Mouse (Mus musculus): ENCODE results near the gene Axl. TPM values are rescaled to one million over a fixed set of nuclear protein-coding genes. Genes with fewer than 3 reads are reported as not detected.
"Not testable (repeated sequence)": the region's sequence is repeated elsewhere in the genome, so short reads cannot be mapped to it uniquely, and the experiment has no call there.

The Axl gene
- polyA plus RNA-seq, 1 experiment from 2014 or later = 112 TPM

DNA sequence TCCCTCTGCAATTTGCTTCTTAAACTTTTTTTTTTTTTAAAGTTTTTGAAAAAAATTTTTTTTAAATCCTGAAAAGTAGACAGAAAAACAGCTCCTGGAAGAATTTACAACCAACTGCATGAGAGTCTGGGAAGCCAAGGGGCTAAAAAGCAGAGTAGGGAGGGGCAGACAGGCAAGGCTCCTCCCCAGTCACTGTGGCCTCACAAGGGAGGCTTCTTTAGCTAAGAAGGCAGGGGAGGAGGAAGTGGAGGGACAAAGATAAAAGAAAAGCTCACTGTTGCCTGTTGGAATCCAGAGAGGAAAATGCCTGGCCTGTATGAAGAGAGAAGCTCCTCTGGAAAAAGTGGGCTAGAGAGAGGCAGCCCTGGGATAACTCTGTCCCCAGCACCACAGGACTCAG, 66.7 kb downstream of the Axl start:
- ATAC-seq (ENCODE audit: insufficient number of reproducible peaks, low FRiP score, low TSS enrichment, low read depth); H3K27ac ChIP-seq (replicated peaks): not testable (repeated sequence)
- H3K36me3 ChIP-seq = peaks cover 65% of the 10 kb centered on the region

DNA sequence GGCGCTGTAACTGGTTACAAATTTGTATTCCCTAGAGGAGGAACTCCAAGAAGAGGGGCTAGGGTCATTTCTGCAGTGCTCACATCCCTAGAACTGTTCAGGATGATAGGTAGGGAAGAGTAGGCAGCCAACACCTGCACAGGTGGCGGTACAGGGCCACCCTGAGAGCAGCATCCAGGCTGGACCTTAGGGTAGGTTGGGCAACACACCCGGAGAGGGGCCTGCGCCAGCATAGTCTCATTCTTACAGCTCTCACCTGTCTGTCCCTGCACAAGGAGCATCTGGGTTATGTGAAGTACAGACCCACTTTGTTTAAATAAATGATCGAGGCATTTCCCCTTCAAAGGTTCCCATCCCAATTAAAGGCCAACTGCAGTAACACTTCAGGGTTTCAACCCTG, 67.7 kb downstream of the Axl start:
- Histone ChIP-seq H3K4me3 (replicated peaks) (no peak overlapping the region), H3K27me3 (no peaks in the 10 kb centered on the region), H3K9ac (no peak overlapping the region), H3K27ac (replicated peaks) (no peak overlapping the region), H3K36me3 (peaks cover 63% of the 10 kb centered on the region), H3K4me1 (peaks cover 22% of the 10 kb centered on the region), H3K4me2 (replicated peaks) (no peak overlapping the region), H3K9me3 (replicated peaks) (no peaks in the 10 kb centered on the region)
- whole genome bisulfite sequencing = 84% methylated on average over 5 of the region's 5 CpGs
- no peak for ATAC-seq (ENCODE audit: insufficient number of reproducible peaks, low FRiP score, low TSS enrichment, low read depth)

More for the DNA sequence above, 66.7 kb downstream of the Axl start:
- not testable (repeated sequence) for H3K9me3 ChIP-seq (replicated peaks); H3K4me2 ChIP-seq (replicated peaks); H3K9ac ChIP-seq; H3K4me3 ChIP-seq (replicated peaks); H3K27me3 ChIP-seq
- peaks cover 22% of the 10 kb centered on the region for H3K4me1 ChIP-seq

DNA sequence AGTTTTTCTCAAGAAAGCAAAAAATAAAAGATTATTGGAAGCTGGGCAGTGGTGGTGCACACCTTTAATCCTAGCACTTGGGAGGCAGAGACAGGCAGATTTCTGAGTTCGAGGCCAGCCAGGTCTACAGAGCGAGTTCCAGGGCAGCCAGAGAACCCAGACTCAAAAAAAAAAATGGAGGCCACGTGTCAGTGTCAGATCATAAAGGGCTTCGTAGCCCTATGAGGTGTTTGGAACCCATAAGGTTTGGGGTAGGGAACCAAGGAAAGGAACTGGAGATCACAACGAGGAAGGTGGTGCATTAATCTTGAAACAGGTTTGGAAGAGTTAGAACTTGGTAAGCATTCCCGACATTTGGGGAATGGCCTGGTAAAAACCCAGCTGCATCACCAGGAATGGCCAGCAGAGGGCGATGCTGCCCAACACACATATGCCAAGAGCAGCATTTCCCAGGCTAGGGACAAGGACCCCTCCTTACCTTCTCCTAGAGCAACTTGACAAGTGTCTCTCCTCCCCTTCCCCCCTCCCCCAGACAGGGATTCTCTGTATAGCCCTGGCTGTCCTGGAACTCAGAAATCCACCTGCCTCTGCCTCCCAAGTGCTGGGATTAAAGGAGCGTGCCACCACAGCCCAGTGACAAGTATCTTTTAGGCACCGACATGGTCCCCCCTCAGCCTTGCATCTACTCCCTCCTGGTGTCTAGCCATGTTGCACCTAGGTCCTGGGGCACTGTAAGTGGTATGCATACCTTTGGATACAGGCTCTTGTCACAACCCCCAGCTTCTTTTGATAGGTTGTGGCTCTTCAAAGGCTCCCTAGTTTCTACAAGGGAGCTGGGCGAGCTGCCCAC, 68.5 kb downstream of the Axl start:
- Histone ChIP-seq H3K4me2 (replicated peaks) (peak overlapping the region; percentile 80), H3K4me3 (replicated peaks) (no peak overlapping the region), H3K27ac (replicated peaks) (peak overlapping the region; percentile 90), H3K9ac (no peak overlapping the region), H3K4me1 (peaks cover 22% of the 10 kb centered on the region), H3K36me3 (peaks cover 63% of the 10 kb centered on the region), H3K27me3 (no peaks in the 10 kb centered on the region), H3K9me3 (replicated peaks) (no peaks in the 10 kb centered on the region)
- ATAC-seq (ENCODE audit: insufficient number of reproducible peaks, low FRiP score, low TSS enrichment, low read depth) = 0 out of 2 replicates have a peak, but pooled peaks have one; percentile 49
- 60% methylated on average over 10 of the region's 10 CpGs for WGBS

DNA sequence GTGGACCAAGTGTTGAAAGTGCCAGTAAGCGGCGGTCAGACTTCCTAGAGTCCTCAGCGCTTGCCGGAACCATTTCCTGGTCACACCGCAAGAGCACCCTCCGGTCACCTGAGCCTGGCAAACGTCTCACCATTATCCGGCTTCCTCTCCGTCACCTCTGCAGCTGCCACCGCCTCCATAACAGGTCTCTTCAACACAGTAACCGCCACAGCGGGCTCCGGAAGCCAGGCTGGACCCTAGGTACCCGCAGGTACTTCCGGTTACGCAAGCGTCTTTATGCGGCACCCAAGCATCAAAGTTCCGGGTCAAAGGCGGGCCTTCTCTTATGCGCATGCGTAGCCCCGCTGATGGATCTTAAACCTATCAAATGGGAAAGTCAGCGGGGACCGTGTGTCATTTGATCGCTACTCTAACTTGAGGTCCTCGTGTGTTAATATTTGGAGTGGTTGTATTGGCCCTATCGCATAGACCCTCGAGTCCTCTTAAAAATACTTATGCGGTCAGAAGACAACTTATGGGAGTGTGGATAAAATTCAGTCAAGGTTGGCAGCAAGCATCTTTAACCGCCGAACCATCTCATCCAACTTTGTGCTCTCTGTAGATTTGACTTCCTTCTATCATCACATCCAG, 69.6 kb downstream of the Axl start, which contains the start of gene Ccdc97:
Gene Ccdc97 (minus strand): TSS at position 301 of the 630 bp plus-strand sequence.
- no peaks in the 10 kb centered on the region for H3K9me3 ChIP-seq (replicated peaks)
- H3K27ac ChIP-seq (replicated peaks) = peak within 1 kb of the TSS; percentile 90
- H3K4me1 ChIP-seq = peaks cover 22% of the 10 kb centered on the region
- peak within 1 kb of the TSS; percentile 58 for H3K9ac ChIP-seq
- ATAC-seq (ENCODE audit: insufficient number of reproducible peaks, low FRiP score, low TSS enrichment, low read depth) = peak; percentile 83
- H3K36me3 ChIP-seq = peaks cover 63% of the 10 kb centered on the region
- H3K27me3 ChIP-seq = no peaks in the 10 kb centered on the region
- peak within 1 kb of the TSS; percentile 80 for H3K4me2 ChIP-seq (replicated peaks)
- peak within 1 kb of the TSS; percentile 73 for H3K4me3 ChIP-seq (replicated peaks)
- WGBS = 4% methylated on average over 32 of the region's 32 CpGs

DNA sequence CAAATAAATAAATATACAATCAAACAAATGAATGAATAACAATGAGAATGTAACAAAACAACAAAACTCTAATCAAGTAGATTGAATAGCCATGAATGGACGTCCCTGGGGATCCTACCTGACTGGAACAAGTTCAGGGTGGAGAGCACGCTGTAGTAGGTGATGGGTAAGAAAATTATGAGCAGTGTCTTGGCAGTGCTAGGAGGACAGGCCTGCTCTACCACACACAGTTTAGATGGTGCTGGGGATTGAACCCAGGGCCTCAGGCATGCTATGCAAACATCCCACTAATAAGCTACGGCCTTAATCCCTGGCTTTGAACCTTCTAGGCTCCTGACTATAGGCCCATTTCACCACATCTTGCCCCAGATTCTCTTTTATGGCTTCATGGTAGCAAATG, 71.0 kb downstream of the Axl start:
- WGBS = 88% methylated on average over 3 of the region's 3 CpGs
- no peak overlapping the region for H3K9ac ChIP-seq
- H3K9me3 ChIP-seq (replicated peaks) = no peaks in the 10 kb centered on the region
- H3K4me3 ChIP-seq (replicated peaks) = peak overlapping the region; percentile 73
- peaks cover 22% of the 10 kb centered on the region for H3K4me1 ChIP-seq
- peaks cover 63% of the 10 kb centered on the region for H3K36me3 ChIP-seq
- no peak overlapping the region for H3K27ac ChIP-seq (replicated peaks)
- no peaks in the 10 kb centered on the region for H3K27me3 ChIP-seq
- H3K4me2 ChIP-seq (replicated peaks) = peak overlapping the region; percentile 80
- no peak for ATAC-seq (ENCODE audit: insufficient number of reproducible peaks, low FRiP score, low TSS enrichment, low read depth)

DNA sequence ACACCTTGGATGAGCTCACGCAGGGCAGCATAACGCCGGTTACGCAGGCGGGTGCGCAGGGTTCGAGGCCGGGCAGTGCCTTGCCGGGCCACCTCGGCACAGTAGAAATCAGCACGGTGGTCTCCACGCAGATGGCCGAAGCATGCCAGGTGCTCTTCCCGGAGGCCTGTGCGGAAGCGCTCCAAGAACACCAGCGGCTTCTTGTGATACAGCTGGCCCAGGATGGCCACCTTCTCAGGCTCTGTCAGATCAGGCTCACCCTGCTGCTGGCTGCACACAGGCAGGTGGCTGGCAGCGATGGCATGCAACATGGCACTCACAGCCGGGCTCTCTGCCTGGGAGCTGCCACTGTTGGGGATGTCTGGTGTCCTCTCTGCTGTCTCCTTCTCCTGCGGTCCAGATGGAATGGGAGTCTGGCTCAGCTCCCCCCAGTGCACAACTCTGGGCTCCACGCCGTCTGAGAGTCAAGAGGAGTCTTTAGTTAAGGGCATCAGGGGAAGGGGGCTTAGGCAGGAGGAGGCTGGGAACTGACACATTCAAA, 72.7 kb downstream of the Axl start:
- WGBS = 96% methylated on average over 22 of the region's 22 CpGs
- H3K36me3 ChIP-seq = peaks cover 55% of the 10 kb centered on the region

DNA sequence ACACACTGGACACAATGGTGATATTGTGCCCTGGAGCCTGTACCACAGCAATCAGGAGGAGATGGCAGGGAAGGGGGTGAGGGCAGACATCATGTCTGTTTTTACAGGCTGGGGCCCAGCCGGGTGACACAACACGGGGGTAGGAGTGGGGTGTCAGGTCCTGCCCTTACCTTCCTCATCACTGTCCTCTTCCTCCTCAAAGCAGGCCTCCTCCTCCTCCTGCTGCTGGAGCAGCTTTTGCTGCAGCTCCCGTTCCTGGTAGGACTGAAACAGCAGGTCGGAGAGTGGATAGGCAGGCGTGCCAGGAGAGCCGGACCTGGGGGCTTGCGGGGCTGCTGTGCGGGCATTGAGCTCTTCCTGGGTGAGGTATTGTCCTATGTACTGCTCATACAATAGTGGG, 73.9 kb downstream of the Axl start:
- H3K4me1 ChIP-seq = peaks cover 47% of the 10 kb centered on the region
- no peak overlapping the region for H3K4me3 ChIP-seq (replicated peaks)
- no peak overlapping the region for H3K9ac ChIP-seq
- H3K9me3 ChIP-seq (replicated peaks) = no peaks in the 10 kb centered on the region
- WGBS = 93% methylated on average over 8 of the region's 8 CpGs
- H3K4me2 ChIP-seq (replicated peaks) = no peak overlapping the region
- no peak overlapping the region for H3K27ac ChIP-seq (replicated peaks)
- no peaks in the 10 kb centered on the region for H3K27me3 ChIP-seq
- peaks cover 47% of the 10 kb centered on the region for H3K36me3 ChIP-seq
- no peak for ATAC-seq (ENCODE audit: insufficient number of reproducible peaks, low FRiP score, low TSS enrichment, low read depth)

More for the DNA sequence above, 72.7 kb downstream of the Axl start:
- Histone ChIP-seq H3K9ac (no peak overlapping the region), H3K9me3 (replicated peaks) (no peaks in the 10 kb centered on the region), H3K4me1 (peaks cover 39% of the 10 kb centered on the region), H3K4me3 (replicated peaks) (no peak overlapping the region), H3K27ac (replicated peaks) (no peak overlapping the region), H3K4me2 (replicated peaks) (no peak overlapping the region), H3K27me3 (no peaks in the 10 kb centered on the region)
- no peak for ATAC-seq (ENCODE audit: insufficient number of reproducible peaks, low FRiP score, low TSS enrichment, low read depth)

DNA sequence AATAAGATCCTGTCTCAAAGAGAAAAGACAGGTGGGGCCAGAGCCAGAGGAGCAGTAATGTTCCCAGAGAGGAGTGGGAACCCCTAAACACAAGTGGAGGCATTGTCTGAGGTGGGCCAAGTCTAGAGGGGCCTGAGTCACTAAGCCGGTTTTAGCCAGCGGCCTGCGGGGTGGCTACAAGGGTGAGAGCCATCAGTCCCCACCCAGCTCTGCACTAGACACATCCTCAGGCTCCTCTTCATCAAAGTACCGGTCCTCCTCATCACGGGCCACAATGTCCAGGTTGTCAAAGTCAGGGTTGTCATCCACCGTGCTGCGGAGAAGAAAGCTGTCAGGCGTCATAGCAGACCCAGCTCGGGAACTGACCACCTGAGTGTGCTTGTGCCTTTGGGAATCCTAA, 75.7 kb downstream of the Axl start:
- 84% methylated on average over 9 of the region's 9 CpGs for WGBS
- ATAC-seq (ENCODE audit: insufficient number of reproducible peaks, low FRiP score, low TSS enrichment, low read depth) = no peak
- H3K9ac ChIP-seq = no peak overlapping the region
- peaks cover 47% of the 10 kb centered on the region for H3K36me3 ChIP-seq
- peaks cover 44% of the 10 kb centered on the region for H3K4me1 ChIP-seq
- 0 out of 2 replicates have a peak overlapping the region, but pooled peaks have one; percentile 69 for H3K27ac ChIP-seq (replicated peaks)
- no peak overlapping the region for H3K4me2 ChIP-seq (replicated peaks)
- no peaks in the 10 kb centered on the region for H3K9me3 ChIP-seq (replicated peaks)
- no peaks in the 10 kb centered on the region for H3K27me3 ChIP-seq
- no peak overlapping the region for H3K4me3 ChIP-seq (replicated peaks)

DNA sequence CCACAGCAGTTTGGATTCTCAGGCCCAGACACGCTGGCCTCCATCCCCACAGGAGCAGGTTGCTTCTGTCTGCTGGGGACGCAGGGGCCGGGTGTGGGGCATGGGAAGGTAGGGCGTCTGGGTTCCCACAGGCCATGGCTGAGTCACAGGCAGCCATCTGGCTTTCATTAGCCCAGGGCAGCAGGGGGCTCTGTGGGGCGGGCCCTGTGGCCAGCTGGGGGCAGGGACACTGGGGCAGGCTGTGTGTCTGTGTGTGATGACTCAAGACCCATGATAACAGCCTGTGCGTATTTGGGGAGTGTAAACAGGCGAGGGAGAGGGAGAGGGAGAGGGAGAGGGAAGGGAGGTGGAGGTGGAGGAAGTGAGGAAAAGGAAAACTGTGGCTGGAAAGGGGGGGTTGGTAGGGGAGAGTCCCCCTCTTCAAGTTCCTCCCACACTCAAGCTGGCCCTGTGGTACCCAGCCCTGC, 76.7 kb downstream of the Axl start:
- Histone ChIP-seq H3K36me3 (peaks cover 47% of the 10 kb centered on the region), H3K9me3 (replicated peaks) (no peaks in the 10 kb centered on the region), H3K9ac (no peak overlapping the region), H3K4me3 (replicated peaks) (no peak overlapping the region), H3K27me3 (no peaks in the 10 kb centered on the region), H3K27ac (replicated peaks) (peak overlapping the region; percentile 69), H3K4me2 (replicated peaks) (no peak overlapping the region), H3K4me1 (peaks cover 44% of the 10 kb centered on the region)
- 14% methylated on average over 7 of the region's 7 CpGs for WGBS
- peak; percentile 65 for ATAC-seq (ENCODE audit: insufficient number of reproducible peaks, low FRiP score, low TSS enrichment, low read depth)

DNA sequence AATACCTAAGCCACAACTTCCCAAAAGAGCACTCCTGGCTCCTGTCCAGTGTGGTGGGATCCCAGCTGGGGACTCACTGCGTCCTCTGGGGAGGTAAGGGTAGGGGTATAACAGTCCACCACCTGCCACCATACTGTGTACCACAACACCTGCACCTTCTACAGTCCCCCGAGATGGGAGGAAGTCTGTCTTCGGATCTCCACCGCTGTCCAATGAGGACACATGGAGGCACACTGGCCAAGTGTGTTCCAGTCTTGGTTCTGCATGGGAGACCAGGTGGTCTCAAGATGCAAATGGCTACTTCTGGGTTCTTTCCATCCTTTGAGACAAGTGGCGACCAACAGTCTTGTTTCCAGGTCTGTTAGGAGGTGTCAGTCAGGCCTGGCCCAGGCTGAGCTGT, 77.3 kb downstream of the Axl start:
- Histone ChIP-seq H3K4me2 (replicated peaks) (no peak overlapping the region; the same call in 1 of the 2 replicates), H3K9ac (no peak overlapping the region), H3K27me3 (no peaks in the 10 kb centered on the region), H3K4me1 (peaks cover 44% of the 10 kb centered on the region), H3K36me3 (peaks cover 42% of the 10 kb centered on the region), H3K9me3 (replicated peaks) (no peaks in the 10 kb centered on the region), H3K4me3 (replicated peaks) (no peak overlapping the region), H3K27ac (replicated peaks) (peak overlapping the region; percentile 63)
- 55% methylated on average over 5 of the region's 5 CpGs for WGBS
- no peak for ATAC-seq (ENCODE audit: insufficient number of reproducible peaks, low FRiP score, low TSS enrichment, low read depth)

DNA sequence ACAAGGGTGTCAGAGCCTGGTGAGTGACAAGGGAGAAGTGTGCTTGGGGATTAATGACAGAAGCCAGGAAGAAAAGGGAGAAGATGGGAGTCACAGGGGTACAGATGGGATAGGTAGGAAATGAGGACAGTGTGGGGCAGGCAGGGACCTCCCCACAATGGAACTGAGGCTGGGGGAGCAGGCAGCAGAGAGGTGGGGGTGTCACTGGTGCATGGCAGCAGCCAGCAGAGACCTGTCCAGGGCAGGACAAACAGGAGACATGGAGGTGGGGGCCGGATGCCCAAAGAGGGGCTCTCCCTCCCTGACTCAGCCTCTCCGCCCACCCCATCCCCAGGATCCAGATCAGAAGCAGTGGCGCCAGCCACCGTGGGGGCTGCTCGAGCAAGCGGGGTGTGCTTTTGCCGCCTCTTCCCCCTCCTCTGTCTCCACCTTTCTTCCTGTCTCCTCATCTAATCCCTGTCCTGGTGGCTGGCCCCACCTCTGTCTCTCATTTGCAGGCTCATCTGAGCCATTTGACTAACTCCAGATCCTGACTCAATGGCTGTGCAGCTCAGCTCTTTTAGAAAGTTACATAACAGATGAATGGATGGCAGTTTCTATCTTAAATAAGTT, 77.9 kb downstream of the Axl start:
- WGBS = 6% methylated on average over 6 of the region's 7 CpGs

More for the DNA sequence above, 77.9 kb downstream of the Axl start:
- no peak overlapping the region for H3K4me3 ChIP-seq (replicated peaks)
- H3K4me2 ChIP-seq (replicated peaks) = peak overlapping the region; percentile 36
- ATAC-seq (ENCODE audit: insufficient number of reproducible peaks, low FRiP score, low TSS enrichment, low read depth) = no peak
- peak overlapping the region; percentile 63; the same call in 1 of the 2 replicates for H3K27ac ChIP-seq (replicated peaks)
- peaks cover 37% of the 10 kb centered on the region for H3K36me3 ChIP-seq
- H3K27me3 ChIP-seq = no peaks in the 10 kb centered on the region
- no peaks in the 10 kb centered on the region for H3K9me3 ChIP-seq (replicated peaks)
- peaks cover 44% of the 10 kb centered on the region for H3K4me1 ChIP-seq
- 0 out of 2 replicates have a peak overlapping the region, but pooled peaks have one; percentile 4 for H3K9ac ChIP-seq
